Mouse (Mus musculus) kidney, adult 2 months (tissue): Measurements from ENCODE around the gene Sim2.

Source experiments
- CTCF ChIP-seq: fragments of 200-500 bp; conservative IDR thresholded peaks from 2 replicates; pipeline ENCODE4 v1.5.1; 2011; ENCODE audit warnings: low read depth, mild to moderate bottlenecking, control low read depth, low read length, moderate library complexity, mixed read lengths; ENCODE audit not compliant: insufficient read depth, insufficient read length
- POLR2A ChIP-seq: fragments of 200-500 bp; IDR thresholded peaks from one replicate; pipeline ENCODE4 v1.6.1; 2011; ENCODE audit warnings: low read depth, low read length, control low read depth

- no peak for TF ChIP-seq CTCF
- no peak for TF ChIP-seq POLR2A
Measured at GRCm38 (mm10) chr16:94084711-94085602, at the start of gene Sim2.
